Mouse (Mus musculus): Measurements from ENCODE around the gene B4galnt2. TPM values are rescaled to one million over a fixed set of nuclear protein-coding genes. Genes with fewer than 3 reads are reported as not detected.

Gene B4galnt2
- total RNA-seq, 2 experiments from 2014 or later = not detected

GRCm38 (mm10) chr11:95843421-95843950, 71.2 kb downstream of the B4galnt2 start:
- intact Hi-C loops (cut with DNase I) = no loop called here

GRCm38 (mm10) chr11:95842953-95843352, 71.7 kb downstream of the B4galnt2 start:
- intact Hi-C loops (cut with DNase I) = no loop called here
- DNase-seq (ENCODE audit: low spot score in 2 of 2) = no peak

More at GRCm38 (mm10) chr11:95843421-95843950, 71.2 kb downstream of the B4galnt2 start:
- DNase-seq (ENCODE audit: low spot score in 2 of 2) = no peak

DNA sequence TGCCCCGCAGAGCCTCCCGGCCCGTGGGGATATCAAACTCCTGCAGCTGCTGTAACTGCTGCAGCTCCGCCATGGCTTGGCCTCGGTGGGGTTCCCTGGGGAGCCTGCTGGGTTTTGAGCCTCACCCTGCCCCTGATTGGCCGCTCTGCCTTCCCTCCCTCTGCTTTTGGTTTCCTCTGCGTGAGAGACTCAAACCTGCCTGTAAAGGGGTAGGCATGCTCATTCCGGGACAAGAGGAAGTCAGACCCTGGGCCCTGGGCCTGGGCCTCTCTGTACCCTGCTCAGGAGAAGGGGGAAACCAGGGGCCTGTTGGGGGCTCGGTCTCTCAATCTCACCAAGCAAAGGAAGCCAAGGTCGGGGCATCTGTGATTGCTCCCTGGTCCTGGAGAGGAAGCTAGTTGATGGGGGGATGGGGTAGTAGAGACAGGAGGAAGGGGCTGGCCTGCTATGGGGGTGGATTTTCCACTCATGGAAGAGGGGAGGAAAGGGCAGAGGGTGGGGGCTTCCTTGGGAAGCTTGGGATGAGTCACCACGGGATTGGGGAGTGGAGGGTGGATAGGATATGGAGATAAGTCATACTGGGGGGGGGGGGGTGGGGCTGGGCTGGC, 72.5 kb downstream of the B4galnt2 start, which contains the start of gene Abi3:
TSS of gene Abi3 (minus strand) at position 403 of the 608 bp plus-strand sequence.
- no peak for DNase-seq (ENCODE audit: low spot score in 2 of 2)
- intact Hi-C loops (cut with DNase I) = no loop called here

DNA sequence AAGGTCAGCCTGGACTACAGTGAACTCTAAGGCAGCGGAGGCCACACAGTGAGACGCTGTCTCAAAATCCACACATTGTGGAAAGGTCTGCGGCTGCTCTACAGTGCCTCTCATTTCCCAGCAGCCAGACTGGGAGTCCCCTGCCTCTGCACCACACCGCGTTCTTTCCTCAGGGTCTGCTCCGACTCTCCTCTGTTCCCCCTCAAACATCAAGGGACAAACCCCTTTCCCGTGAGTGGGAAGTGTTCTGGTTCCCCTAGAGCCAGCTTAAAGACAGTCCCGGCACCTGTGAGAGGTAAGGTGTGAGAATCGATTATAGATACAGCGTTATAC, 73.2 kb downstream of the B4galnt2 start:
- intact Hi-C loops (cut with DNase I) = no loop called here
- DNase-seq (ENCODE audit: low spot score in 2 of 2) = no peak

DNA sequence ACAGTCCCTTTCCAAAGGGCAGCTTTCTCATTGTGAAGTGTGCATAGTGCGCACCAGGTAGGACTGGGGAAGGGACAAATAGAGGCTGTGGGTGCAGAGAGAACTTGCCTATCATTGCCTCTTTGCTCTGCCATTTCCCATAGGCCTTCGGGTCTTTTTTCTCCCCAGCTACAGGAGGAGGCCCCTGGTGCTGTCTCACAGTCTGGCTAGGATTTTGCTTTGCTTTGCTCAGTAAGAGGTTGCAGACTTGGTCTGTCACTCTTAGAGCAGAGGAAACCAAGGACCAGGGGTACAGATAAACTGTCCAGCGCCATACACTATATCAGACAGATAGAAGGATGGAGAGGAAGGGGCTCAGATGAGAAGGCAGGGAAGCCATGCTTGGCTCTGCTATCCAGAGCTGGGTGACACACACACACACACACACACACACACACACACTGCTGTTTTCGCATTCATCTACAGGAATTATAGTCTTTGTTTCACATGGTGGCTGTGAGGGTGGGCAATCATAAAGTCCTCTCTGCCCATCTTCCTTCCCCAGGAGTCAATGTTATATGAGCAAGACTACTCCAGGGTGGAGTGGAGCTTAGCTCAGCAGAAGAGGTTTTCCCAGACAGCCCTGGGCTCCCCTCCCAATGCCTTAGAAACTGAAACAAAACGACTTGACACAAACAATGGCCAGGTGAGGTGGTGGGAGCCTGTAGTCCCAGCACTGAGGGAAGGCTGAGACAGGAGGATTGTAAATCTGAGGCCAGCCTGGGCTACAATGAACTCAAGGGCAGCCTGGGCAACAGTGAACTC, 73.8 kb downstream of the B4galnt2 start:
- intact Hi-C loops (cut with DNase I) = no loop called here
- DNase-seq (ENCODE audit: low spot score in 2 of 2) = no peak

DNA sequence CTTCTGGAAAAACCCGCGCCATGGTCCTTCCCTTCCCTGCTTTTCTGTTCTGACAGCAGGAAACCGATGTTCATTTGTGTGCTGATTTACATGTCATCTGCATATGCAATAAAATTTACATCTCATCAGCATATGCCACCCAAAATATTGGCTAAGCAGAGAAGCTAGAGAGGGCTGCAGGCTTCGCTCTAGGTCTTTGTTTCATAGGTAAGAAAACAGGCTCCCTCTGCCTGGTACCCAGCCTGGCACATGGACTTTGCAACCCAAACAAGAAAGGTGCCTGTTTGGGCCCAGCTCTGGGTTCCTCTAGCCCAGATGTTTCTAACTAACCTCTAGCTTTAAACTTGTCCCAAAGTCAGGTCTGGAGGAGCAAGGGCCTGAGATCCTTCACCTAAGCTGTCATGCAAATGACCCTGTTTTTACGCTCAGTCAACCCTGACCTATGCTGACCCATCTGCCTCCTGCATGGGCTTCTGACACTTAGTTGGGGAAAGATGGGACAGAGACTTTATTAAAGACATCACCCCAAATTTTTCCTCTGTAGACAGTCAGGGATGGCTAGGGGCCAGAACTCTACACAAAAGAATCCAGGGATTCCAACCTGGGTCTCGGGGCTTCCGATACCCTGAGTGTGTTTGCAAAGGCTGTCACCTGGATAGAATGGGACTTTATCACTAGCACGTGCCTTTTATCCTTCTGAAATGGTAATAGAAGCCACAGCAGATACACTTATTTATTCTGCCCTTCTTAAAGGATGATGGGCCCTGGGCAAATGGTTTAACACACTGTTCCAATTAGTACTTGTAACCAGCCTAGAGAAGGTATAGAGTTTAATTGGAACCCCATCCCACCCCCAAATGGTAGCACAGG, 75.5 kb downstream of the B4galnt2 start:
- intact Hi-C loops (cut with DNase I) = no loop called here
- DNase-seq (ENCODE audit: low spot score in 2 of 2) = no peak

DNA sequence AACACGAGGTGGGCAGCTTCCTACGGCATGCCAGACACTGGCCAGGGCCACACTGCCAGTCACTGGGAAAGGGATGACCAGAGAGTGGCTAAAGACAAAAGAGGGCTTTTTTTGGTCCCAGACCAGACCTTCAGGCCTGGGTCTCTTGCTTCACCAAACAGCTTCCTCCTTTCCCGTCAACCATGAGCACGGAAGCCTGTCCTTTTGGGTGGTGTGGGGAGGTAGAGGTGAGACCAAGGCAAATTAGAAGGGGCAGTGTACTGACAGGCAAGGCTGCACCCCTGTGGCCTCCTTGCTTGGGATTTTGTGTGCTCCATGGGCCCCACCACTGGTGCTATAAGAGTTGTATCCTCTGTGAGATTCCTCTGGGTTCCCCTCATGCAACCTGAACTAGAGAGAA, 76.1 kb downstream of the B4galnt2 start:
- intact Hi-C loops (cut with DNase I) = no loop called here
- no peak for DNase-seq (ENCODE audit: low spot score in 2 of 2)

GRCm38 (mm10) chr11:95837059-95837458, 77.6 kb downstream of the B4galnt2 start, which contains the start of gene Gngt2:
Gene Gngt2, plus strand, starts transcription at chr11:95837216.
- DNase-seq (ENCODE audit: low spot score in 2 of 2) = no peak
- intact Hi-C loops (cut with DNase I) = no loop called here

DNA sequence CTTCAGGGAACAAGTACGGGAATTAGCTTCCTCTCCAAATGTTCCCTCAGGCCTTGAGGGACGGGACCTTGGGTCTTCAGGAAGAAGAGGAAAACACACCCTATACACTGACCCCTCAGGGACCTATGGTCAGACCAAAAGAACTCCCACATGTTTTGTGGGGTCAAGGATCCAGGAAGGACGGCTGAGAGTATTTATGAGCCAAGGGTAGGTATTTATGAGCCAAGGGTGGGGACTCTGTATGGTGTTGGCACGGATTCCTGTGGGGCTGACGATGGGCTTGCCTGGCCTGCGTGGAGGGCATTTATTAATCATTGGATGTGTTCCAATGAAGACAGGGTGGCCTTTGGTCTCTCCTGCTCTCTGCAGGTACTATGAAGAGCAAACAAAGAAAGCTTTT, 78.3 kb downstream of the B4galnt2 start:
- DNase-seq (ENCODE audit: low spot score in 2 of 2) = no peak
- intact Hi-C loops (cut with DNase I) = no loop called here

GRCm38 (mm10) chr11:95835832-95836231, 78.9 kb downstream of the B4galnt2 start:
- intact Hi-C loops (cut with DNase I) = no loop called here
- no peak for DNase-seq (ENCODE audit: low spot score in 2 of 2)

GRCm38 (mm10) chr11:95834742-95835710, 79.7 kb downstream of the B4galnt2 start:
- intact Hi-C loops (cut with DNase I) = no loop called here
- no peak for DNase-seq (ENCODE audit: low spot score in 2 of 2)

GRCm38 (mm10) chr11:95834143-95834667, 80.5 kb downstream of the B4galnt2 start:
- no peak for DNase-seq (ENCODE audit: low spot score in 2 of 2)
- intact Hi-C loops (cut with DNase I) = no loop called here

DNA sequence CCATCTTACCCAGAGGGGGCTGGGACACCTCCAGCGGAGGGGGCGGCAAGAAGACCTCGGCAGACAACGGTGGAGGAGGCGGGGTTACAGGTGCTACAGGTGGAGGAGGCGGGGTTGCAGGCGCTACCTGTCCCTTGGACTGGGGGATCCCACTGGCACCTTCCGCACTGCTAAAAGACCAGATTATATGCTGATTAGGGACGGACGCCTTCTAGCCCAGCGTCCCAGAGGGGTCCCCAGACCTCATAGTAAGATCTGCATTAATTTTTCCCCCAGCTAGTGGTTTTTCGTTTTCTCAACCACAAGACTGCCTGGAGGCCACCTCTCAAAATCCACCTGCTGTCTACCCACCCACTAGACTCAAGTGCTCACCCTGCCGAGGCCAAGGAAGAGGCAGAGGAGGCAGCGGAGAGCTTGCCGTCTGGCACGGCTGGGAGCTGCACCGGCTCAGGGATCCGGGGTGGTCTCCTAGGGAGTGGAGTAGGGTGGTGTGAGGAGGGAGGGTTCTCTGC, 81.0 kb downstream of the B4galnt2 start:
- no peak for DNase-seq (ENCODE audit: low spot score in 2 of 2)
- intact Hi-C loops (cut with DNase I) = no loop called here

GRCm38 (mm10) chr11:95833006-95833570, 81.6 kb downstream of the B4galnt2 start:
- intact Hi-C loops (cut with DNase I) = no loop called here
- no peak for DNase-seq (ENCODE audit: low spot score in 2 of 2)

- DNase-seq (ENCODE audit: low spot score in 2 of 2) = no peak
- intact Hi-C loops (cut with DNase I) = no loop called here
Observed at GRCm38 (mm10) chr11:95832129-95833005, 82.3 kb downstream of the B4galnt2 start.

GRCm38 (mm10) chr11:95831641-95832040, 83.0 kb downstream of the B4galnt2 start:
- intact Hi-C loops (cut with DNase I) = no loop called here
- DNase-seq (ENCODE audit: low spot score in 2 of 2) = no peak

- DNase-seq (ENCODE audit: low spot score in 2 of 2) = no peak
- intact Hi-C loops (cut with DNase I) = no loop called here
Observed at GRCm38 (mm10) chr11:95831276-95831619, 83.4 kb downstream of the B4galnt2 start.

Data from left cerebral cortex, postnatal 36 days (tissue).